Mouse (Mus musculus) layer of hippocampus, adult 2 months (tissue): ENCODE measurements around the gene Slc2a6. TPM values are rescaled to one million over a fixed set of nuclear protein-coding genes. Genes with fewer than 3 reads are reported as not detected.

Experiments
- DNase-seq, 2 experiments: peaks; one replicate each; pipeline ENCODE4 v3.0.0; 2022; ENCODE audit warnings: low spot score in 2 of 2
- H3K27ac ChIP-seq: fragments of 200-600 bp; 2 replicates; pipeline ENCODE4 v1.8.1; 2022
- H3K4me3 ChIP-seq: fragments of 200-600 bp; 2 replicates; pipeline ENCODE4 v1.8.1; 2022; ENCODE audit warnings: mild to moderate bottlenecking
- CTCF ChIP-seq: fragments of 200-600 bp; conservative IDR thresholded peaks from 2 replicates; pipeline ENCODE4 v1.8.1; 2022; ENCODE audit warnings: antibody characterized with exemption, mild to moderate bottlenecking, moderate library complexity
- total RNA-seq, 2 experiments: library from RNA; stranded (reverse); gene quantifications; 2 replicates each; pipeline ENCODE4 v1.2.3; 2021

The Slc2a6 gene
- total RNA-seq, 2 experiments from 2014 or later, result 38.4 to 42.3 TPM

DNA sequence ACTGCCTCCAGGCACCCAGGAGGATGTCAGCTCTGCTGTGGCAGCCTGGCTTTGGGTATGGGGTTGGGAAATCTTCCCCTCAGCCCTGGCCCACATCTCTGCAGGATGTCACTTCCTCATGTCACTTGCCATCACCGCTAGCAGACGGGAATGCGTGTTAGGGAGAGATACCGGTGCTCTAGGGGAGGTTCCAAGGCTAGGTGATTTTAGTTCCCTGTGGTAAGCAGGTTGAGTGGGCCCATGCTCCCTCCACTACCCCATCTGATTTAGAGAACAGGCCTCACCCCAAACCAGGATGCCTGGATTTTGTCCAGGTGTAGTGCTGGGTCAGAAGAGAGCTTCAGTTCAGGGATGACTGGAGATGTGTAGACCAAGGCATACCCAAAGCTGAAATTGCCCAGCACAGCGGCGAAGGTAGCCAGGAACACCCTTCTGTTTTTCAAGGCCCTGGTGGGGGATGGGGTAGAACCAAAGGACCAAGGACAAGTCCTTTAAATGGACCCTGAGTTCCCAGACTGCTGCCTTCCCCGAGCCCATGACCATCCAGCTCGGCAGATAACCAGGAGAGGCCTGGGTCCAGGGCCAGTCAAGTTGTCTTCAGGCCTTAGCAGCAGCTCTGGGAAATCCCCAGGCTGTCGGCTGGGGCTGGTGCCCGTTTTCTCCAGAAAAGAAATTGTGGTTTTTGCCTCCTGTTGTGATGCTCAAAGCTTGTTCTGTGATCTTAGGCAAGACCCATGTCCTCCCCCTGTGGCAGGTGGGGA lies 761 bp downstream of the Slc2a6 start:
- peak overlapping the region; percentile 91 for H3K27ac ChIP-seq
- H3K4me3 ChIP-seq, result peak overlapping the region; percentile 73
- no peak for DNase-seq
- TF ChIP-seq CTCF, result no peak

DNA sequence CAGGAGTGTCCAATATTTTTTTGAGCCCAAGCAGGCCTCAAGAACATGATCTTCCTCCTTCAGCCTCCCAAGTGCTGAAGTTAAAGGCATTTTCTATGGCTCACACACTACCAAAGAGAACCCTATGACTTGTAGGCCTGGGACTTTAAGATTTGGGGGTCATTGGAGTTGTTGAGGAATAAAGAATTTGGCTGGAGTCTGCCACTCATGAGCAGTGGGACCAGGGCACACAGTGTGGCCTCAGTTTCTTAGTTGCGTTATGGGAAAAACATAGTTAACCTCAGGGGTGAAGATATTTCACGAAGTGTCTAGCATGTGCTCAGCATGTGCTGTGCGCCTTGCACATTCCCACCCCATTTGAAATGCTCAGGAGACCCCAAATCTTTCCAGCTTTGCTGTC lies 1.5 kb downstream of the Slc2a6 start:
- TF ChIP-seq CTCF, result no peak
- no peak for DNase-seq
- Histone ChIP-seq H3K27ac (peak overlapping the region; percentile 91; the same call in 1 of the 2 replicates), H3K4me3 (peak overlapping the region; percentile 73)

DNA sequence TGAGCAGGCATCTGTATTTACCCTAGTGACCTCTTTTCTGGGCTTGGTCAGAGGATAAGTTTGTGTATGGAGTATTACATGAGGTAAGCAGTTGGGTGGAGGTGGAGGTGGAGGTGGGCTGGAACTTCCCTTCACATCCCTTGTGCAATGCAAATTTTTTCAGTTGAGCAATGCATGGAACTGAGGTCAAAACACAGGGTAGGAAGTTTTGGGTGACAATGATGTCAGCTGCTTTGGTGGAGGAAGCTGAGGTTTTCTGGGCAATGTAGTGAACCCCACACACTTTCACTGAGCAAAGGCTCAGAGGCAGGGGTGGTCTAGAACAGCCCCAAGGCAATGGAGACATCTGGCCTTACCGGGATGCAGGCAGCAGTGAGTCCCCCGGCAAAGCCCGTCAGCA lies 2.3 kb downstream of the Slc2a6 start:
- no peak overlapping the region for H3K4me3 ChIP-seq
- no peak overlapping the region for H3K27ac ChIP-seq
- DNase-seq, result no peak
- TF ChIP-seq CTCF, result no peak

DNA sequence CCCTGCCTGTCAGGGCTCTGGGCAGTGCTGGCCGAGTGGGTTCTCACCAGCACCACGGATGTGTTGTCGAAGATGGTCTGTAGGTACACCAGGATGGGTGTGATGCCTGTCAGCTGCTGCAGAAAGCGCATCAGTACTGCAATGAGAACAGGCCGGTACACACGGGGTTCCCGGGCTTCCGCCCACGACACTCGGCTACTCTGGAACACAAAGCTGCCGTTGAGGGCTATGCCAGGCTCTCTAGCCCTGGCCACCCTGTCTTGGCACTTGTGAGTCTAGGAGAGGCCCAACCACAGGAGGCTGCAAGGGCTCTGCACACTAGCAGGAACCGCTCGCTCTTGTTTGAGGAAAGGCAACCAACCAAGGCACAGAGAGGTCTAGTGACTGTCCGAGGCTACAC lies 3.7 kb downstream of the Slc2a6 start:
- Histone ChIP-seq H3K27ac (peak overlapping the region; percentile 56), H3K4me3 (no peak overlapping the region)
- TF ChIP-seq CTCF, result no peak
- no peak for DNase-seq

DNA sequence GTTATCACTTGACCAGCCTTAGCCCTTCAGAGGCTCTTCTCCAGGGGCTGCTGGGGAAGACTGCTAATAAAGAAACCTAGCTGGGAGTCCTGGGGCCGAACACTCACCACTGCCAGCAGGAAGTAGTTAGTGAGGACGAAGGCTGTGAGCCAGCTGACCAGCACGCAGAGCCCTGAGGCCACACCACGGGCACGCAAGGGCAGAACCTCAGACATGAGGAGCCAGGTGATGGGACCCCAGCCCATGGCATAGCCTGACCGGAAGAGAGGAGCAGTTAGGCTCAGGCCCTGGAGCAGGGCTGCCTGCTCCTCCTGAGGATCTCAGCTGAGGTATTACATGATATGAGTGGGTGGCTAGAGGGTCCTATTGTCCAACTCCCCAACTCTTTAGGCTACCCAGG lies 5.2 kb downstream of the Slc2a6 start:
- H3K27ac ChIP-seq, result peak overlapping the region; percentile 43; the same call in 1 of the 2 replicates
- no peak overlapping the region for H3K4me3 ChIP-seq
- DNase-seq, result no peak
- no peak for TF ChIP-seq CTCF

DNA sequence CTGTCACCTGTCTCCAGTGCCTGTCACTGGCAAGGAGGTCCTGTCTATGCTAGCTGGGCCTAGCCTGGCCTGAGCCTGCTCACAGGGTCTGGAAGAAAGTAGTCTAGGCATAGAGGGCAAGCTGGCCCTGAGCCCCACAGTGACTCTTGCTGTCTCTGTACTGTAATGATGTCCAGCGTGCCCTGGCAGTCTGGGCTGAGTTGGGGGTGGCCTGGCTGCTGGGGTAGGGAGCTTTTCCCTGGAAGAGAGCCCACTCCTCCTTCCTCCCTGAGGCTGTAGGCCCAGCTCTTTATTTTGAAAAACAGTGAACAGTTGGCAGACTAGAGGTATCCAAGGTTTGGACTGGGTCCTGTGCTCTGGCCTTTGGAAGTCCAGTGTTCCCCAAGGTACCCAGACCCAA lies 6.7 kb downstream of the Slc2a6 start:
- H3K27ac ChIP-seq, result no peak overlapping the region; the same call in 1 of the 2 replicates
- no peak for DNase-seq
- no peak overlapping the region for H3K4me3 ChIP-seq
- no peak for TF ChIP-seq CTCF

DNA sequence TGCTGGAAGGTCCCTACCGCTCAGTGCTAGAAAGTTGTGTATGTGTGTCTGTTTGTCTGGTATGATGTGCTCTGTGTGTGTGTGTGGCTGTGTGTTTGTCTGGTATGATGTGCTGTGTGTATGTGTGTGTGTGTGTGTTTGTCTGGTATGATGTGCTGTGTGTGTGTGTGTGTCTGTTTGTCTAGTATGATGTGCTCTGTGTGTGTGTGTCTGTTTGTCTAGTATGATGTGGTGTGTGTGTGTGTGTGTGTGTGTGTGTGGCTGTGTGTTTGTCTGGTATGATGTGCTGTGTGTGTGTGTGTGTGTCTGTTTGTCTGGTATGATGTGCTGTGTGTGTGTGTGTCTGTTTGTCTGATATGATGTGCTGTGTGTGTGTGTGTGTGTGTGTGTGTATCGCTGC lies 8.3 kb downstream of the Slc2a6 start:
- no peak overlapping the region for H3K4me3 ChIP-seq
- no peak for DNase-seq
- H3K27ac ChIP-seq, result no peak overlapping the region
- no peak for TF ChIP-seq CTCF

DNA sequence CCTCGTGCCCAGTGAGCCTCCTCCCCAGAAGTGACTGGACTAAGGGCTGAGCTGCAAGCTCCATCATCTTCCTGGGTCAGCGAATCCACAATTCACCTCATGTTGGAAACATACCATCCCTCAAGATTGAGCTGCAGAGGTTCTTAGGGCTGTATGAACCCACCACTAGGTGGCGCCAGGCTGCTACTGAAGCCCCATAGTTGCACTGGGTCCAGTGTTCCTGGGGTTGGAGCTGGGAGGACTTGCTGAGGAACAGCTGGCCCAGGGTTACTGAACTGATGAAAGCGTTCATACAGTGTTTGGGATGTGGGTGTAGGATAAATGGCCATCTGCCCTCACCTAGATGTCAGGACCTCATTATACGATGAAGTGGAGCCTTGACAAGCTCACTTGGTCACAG lies 10.0 kb downstream of the Slc2a6 start:
- H3K27ac ChIP-seq, result no peak overlapping the region
- peak; percentile 98 for TF ChIP-seq CTCF
- peak; percentile 75 to 82 for DNase-seq
- H3K4me3 ChIP-seq, result no peak overlapping the region

DNA sequence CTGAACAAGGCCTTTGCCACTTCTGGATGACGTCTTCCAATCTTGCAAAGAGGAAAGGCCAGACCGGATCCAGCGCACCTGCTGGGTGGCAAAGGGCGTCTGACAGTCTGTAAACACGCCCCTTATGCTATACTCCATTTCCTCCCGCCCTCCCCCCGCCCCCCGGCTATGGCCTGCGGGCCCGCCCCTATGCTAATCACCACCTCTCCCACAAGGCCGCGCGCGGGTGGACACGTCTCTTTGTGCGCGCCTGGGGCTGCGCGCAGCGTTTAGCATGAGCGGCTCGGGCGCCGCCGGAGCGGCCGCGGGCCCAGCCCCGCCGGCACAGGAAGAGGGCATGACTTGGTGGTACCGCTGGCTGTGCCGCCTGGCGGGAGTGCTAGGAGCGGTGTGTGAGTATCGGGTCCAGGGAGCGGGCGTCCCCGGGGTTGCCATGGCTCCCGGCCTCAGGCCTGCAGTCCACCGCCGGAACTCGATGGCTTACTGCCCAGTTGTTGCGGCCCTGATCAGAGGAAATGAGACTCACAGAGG lies 18.0 kb downstream of the Slc2a6 start, which contains the start of gene Cacfd1:
Cacfd1 (plus strand) TSS at position 213 of the 531 bp plus-strand sequence.
- peak within 1 kb of the TSS; percentile 73 for H3K27ac ChIP-seq
- H3K4me3 ChIP-seq, result peak within 1 kb of the TSS; percentile 81
- peak; percentile 76 to 85 for DNase-seq
- no peak for TF ChIP-seq CTCF

DNA sequence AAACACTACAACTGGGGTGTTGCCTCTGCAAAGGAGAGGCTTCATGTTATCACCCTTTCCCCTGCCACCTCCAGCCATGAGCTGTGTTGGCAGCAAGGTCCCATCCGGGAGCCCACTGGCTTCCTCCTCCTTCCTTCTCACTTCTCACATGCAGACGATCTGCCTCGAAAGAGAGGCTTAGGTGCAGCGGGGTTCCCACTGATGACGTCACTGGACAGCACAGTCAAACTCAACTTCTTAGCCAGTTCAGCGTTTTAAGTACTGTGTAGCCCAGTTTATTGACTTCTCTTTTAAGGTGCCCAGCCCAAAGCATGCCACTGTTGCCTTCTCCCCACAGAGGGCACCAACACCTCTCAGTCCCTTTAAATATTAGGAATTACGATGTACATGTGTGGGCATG lies 20.1 kb downstream of the Slc2a6 start:
- TF ChIP-seq CTCF, result no peak
- Histone ChIP-seq H3K4me3 (no peak overlapping the region), H3K27ac (no peak overlapping the region)
- DNase-seq, result no peak

DNA sequence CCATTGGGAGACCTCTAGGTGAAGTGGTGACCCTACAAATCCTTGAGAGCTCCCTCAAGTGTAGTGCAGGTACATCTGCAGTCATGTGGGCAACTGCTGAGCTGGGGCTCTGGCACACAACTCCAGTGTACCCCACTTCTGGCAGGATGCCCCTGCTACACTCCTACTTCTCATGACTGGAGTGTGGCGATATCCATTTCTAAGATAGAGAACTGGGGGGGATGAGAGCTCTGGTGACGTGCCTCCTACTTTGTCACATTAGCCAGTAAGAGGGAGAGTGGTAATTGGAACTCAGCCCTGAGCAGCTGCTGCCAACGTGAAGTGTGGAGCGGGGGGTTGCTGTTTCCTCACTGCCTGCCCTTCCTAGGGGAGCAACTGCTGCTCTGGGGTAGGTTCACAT lies 21.5 kb downstream of the Slc2a6 start:
- no peak for TF ChIP-seq CTCF
- DNase-seq, result peak in 1 of 2 experiments; percentile 41
- Histone ChIP-seq H3K27ac (no peak overlapping the region), H3K4me3 (no peak overlapping the region)

DNA sequence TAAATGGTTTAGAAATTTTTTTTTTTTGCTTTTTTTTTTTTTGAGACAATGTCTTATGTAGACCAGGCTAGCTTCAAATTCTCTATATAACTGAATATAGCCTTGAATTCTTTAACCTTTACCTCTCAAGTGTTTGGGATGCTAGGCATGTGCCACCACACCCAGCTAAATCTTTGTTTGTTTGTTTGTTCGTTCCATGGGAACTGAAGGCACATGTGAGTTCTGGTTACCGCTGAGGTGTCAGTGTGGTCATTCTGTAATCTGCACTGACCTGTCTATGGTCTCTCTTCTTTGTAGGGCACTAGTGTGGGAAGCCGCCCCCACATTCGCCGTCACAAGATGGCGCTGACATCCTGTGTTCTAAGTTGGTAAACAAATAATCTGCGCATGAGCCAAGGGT lies 29.8 kb downstream of the Slc2a6 start:
- no peak for TF ChIP-seq CTCF
- H3K4me3 ChIP-seq, result no peak overlapping the region
- no peak overlapping the region for H3K27ac ChIP-seq
- no peak for DNase-seq

DNA sequence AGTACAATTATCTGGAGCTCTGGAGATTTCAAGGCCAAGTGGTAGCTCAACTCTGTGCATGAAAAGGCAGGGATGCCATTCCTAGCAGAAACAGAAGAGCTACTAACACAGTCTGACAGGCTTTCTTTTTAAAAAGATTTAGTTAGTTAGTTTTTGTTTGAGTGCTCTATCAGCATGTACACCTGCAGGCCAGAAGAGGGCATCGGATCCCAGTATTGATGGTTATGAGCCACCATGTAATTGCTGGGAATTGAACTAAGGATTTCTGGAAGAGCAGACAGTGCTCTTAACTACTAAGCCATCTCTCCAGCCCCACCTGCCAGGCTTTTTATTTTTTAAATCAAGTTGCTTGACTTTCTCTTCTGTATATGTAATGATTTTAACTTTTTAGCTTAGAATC lies 30.3 kb downstream of the Slc2a6 start:
- no peak for DNase-seq
- TF ChIP-seq CTCF, result peak; percentile 44
- Histone ChIP-seq H3K4me3 (no peak overlapping the region), H3K27ac (no peak overlapping the region)

DNA sequence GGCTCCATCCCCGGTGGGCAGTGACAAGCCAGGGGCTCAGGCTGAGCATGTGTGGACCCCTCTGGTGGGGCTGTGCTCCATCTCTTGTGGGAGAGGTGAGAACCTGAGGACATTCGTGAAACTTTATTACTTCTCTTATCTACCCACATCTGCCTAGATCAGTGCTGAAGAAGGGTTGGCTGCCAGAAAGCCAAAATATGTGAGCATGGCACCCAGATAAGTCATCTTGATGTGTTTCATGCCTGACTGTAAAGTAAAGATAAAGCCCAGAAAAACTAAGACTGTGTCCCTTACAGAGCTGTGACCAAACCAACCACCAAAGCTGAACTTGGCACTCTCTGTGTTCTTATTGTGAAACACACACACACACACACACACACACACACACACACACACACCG lies 33.9 kb downstream of the Slc2a6 start:
- no peak overlapping the region for H3K4me3 ChIP-seq
- TF ChIP-seq CTCF, result no peak
- no peak for DNase-seq
- no peak overlapping the region for H3K27ac ChIP-seq
